Mouse (Mus musculus): ENCODE data around the gene Olfr1427.
"Not testable (repeated sequence)": the region's sequence is repeated elsewhere in the genome, so short reads cannot be mapped to it uniquely, and the experiment has no call there.

The Olfr1427 gene

DNA sequence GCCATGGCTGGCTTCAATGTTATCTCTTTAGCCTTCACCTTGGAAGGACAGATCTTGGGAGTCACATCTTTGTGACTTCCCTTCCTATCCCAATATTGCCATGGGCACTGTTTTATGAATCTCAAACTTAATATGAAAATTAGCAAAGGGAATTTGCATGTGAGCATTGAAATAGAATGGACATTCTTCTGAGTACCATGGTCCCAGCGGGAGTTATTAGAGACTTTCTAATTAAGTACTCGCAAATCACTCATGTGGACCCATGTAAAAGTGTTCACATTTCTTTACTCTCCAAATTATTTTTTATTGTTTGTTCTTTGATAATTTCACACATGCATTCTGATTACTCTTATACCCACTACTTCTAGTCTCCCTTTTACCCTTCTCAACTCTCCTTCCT lies at the start of gene Olfr1427:
TSS of gene Olfr1427 (minus strand) at position 101 of the 400 bp plus-strand sequence.
- no peak for DNase-seq

- peak; percentile 34 for DNase-seq
These were observed 42.3 kb upstream of the Olfr1427 start for GRCm38 (mm10) chr19:12145452-12145851.

GRCm38 (mm10) chr19:12143356-12143755 lies 40.2 kb upstream of the Olfr1427 start:
- peak; percentile 85 for DNase-seq

DNA sequence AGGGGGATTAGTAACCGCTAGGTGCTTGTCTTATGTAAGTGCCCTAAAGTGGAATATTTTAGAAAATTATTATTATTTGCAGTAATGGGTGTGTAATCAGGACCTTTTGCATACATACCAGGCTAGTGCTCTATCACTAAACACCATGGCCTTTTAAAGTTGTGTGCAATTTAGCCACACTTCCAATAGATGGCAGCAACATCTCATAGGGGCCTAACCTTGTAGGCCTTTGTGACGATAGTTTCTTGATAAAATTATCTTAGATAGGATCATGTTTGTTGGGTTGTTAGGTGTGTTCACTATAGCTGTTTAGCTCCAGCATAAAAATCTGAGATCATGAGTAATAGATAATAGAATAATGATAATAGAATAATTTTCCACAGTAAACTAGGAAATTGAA lies 31.2 kb upstream of the Olfr1427 start:
- DNase-seq: peak; percentile 26

GRCm38 (mm10) chr19:12123103-12123502 lies 20.0 kb upstream of the Olfr1427 start, which contains the start of gene Olfr76:
Olfr76 (minus strand) TSS chr19:12123203.
- no peak for DNase-seq

DNA sequence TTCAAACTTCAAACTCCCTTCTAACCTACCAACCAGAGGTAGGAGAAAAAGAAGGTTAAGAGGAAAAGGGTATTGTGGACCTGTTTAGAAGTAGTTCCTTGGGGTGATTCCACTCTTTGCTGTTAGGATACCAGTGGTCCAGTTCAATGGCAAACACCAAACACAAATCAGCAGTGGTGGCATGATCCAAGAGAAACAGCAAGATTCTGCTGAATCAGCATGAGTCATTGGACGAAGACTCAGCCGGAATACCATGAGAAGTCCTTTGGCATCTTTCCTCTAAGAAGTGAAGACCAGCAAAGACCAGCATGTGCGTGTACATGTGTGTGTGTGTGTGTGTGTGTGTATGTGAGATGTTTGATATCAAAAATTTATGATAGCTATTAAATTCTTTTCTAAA lies 13.3 kb upstream of the Olfr1427 start:
- no peak for DNase-seq

- no peak for DNase-seq
These were observed 12.7 kb upstream of the Olfr1427 start, which contains the start of gene Olfr1428 for GRCm38 (mm10) chr19:12115797-12116196. Olfr1428 (minus strand) TSS chr19:12115897.

- DNase-seq: no peak
These were observed 10.7 kb upstream of the Olfr1427 start for GRCm38 (mm10) chr19:12113807-12114206.

DNA sequence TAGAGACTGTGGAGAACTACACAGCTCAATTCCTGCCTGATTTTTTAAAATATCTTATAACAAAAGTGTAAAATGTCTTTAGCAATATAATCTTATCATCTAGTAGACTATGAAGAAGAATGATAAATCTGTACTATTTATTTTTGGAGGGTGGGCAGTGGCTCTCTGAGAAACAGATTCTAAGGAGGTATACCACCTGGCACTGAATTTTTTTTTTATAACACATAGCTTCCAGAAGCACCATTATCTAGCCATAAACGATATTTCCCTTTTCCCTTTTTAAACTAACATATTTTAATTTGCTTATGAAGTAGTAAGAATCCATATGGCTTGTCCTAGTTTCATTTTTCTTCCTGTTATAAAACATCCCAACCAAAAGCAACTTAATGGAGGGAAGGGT lies 1.4 kb upstream of the Olfr1427 start:
- DNase-seq: no peak

- no peak for DNase-seq
These were observed 11.2 kb downstream of the Olfr1427 start, which contains the start of gene Olfr1426 for GRCm38 (mm10) chr19:12091913-12092312. Olfr1426 (minus strand) TSS chr19:12092013.

DNA sequence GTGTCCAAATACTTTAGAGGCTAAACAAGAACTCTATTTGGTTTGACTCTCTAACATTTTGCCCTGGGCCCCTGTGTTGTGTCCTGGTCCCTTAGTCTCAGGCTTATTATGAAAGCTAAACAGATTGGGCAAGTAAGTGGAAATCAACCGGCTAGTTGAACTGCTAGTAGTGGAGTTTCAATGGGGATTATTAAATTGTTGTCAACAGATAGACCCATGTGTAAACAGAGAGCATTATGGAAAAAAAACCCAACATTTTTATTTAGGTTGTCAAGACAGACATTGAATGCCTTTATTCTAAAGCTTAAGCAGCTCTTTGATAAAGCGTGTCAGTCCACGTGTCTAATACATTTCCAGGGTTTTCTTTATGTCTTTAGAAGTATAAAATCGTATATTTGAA lies 25.5 kb downstream of the Olfr1427 start, which contains the start of gene Olfr1425:
TSS of gene Olfr1425 (minus strand) at position 101 of the 400 bp plus-strand sequence.
- DNase-seq: not testable (repeated sequence)

GRCm38 (mm10) chr19:12069546-12069945 lies 33.6 kb downstream of the Olfr1427 start:
- not testable (repeated sequence) for DNase-seq

GRCm38 (mm10) chr19:12067806-12068205 lies 35.3 kb downstream of the Olfr1427 start:
- not testable (repeated sequence) for DNase-seq

DNA sequence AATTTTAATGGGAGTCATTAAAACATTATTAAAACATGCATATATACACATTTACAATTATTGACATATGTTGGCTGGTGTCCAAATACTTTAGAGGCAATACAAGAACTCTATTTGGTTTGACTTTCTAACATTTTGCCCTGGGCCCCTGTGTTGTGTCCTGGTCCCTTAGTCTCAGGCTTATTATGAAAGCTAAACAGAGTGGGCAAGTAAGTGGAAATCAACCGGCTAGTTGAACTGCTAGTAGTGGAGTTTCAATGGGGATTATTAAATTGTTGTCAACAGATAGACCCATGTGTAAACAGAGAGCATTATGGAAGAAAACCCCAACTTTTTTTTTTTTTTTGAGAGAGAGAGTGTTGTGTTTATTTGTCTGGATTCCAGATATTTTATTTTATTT lies 40.6 kb downstream of the Olfr1427 start, which contains the start of gene Olfr1424:
TSS of gene Olfr1424 (minus strand) at position 101 of the 400 bp plus-strand sequence.
- not testable (repeated sequence) for DNase-seq
